Mouse (Mus musculus) retina, postnatal 7 days (tissue): ENCODE results near the gene Mettl8.

Experiments used
- DNase-seq: peaks from one replicate; pipeline ENCODE4 v3.0.0-alpha.2; 2012; ENCODE audit warnings: low read depth, low spot score

Mettl8 gene

DNA sequence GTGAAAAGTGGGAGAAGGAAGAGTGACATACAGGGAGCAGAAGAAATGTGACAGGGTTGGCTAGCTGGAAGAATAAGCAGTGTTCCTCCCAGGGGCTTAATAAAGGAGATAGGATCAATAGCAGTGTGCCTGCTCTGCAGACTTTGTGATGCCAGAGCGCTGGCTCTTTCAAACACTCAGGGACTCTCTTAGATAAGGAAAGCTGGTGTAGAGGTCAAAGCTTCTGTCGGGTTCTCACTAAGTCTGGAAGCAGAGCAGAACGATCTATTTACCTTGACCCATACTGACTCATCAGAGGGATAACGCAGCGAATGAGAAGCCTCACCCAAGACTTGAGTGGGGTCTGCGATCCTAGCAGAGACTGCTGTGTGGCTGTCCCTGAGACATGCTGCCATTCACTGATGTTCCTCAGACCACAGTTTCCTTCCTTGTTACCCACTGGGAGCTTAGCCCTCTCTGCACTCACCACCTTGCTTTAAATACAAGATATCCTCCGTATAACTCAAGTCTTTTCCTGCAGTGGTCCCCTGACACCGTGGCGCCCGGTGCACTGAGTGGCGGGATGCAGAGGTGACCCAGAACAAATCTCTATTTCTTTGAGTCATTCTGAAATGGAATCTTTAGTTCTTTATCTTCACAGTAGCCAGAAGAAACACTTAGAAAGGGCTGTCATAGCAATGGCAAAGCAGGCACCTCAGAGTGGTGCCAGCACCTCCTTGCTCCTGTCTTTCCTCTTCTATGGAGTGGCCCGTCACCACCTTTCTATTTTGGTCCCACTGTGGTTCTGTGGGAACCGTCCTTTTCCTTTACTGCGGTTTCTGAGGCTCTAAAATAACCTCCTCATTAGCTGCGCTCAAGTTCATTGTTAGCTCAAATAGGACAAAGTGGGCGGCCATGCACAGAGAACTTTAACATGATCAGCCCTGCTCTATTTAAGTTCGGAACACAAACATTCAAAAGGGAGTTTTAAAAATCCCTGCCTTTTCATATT, 65.9 kb downstream of the Mettl8 start:
- DNase-seq = no peak

DNA sequence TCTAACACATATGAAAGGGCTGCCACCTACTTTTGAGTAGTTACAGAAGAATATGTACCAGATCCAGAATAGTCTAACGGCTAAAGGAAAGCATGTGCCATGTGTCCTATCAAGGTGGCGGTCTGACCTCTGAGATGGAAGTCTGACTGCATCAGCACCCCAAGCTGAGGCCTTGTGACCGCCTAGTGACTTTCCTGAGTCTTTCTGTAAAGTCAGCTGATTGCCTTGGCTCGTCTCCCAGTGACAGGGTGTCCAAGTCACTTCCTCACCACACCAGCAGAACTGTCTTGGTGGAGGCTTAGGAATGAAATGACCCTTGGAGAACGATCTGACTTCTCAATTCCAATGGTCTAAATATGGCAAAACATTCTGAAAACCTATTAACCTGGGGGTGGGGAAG, 77.1 kb downstream of the Mettl8 start:
- DNase-seq = no peak

DNA sequence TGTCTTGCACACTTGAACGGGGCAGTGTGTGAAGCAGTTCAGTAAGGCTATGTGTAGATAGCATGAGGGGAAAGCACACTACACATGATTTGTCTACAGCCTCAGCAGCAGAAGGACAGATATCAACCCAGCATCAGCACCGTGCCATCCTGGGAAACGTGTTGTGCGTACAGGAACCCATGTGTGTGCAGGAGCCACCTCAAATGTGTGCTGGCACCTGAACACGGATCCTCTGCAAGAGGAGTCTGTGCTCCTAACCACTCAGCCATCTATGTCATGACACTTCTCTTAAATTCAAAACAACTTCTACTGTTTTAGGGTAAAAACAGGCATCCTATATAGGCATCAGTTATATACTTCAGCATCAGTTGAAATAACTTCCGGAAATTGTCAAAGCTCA, 80.6 kb downstream of the Mettl8 start:
- DNase-seq = no peak

DNA sequence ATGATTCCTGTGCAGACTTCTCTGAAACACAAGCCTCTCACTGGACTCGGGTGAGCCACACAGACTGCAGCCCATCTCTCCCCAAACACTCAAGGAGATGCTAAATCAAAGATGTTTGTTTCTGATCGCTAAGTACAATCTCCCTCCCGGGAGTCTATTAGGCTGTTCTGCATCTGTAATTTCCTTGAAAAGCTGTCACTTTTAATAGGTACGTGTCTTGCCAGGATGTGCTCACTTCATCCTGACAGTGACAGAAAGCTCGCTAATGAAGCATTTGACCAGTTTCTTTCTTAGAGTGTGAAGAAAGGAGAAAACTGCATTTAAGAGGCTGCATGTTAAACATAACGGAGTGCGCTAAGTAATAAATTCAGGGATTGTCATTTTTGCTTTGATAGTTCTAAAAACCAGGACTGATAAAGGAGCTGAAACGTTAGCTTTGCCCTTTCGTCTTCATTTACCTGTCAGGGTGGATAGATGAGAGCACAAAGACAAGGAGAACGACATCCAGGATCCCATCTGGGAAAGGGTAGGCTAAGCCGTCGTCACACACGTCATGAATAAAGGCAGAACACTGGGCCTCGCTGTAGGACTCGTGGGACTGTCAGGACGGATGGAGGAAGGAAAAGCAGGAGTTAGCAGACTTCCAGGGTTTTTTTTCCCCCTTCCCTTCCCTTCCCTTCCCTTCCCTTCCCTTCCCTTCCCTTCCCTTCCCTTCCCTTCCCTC, 82.4 kb downstream of the Mettl8 start:
- no peak for DNase-seq

DNA sequence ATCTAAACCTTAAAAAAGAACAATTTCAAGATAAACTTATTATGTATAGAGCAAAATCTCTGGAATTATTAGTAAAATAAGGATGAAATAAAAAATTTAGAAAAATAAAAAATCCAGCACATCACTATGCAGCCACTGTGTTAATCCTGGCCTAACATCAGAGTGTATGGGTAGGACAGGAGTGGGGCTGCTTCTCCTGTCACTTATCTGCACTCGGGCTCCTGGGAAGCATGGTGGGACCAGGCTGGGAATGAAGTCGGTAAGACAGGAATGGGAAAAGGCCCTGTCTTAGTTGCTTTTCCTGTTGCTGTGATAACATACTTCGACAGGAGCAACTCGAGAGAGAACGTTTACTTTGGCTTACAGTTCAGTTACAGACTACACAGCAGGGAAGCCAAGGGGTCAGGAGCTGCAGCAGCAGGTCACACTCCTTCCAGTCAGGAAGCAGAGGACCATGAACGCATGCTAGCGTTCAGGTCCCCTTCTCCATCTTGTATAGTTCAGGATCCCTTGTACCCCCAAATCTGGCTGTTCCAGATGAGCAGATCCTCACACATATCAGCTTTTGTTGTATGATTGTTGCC, 85.1 kb downstream of the Mettl8 start:
- DNase-seq = no peak

DNA sequence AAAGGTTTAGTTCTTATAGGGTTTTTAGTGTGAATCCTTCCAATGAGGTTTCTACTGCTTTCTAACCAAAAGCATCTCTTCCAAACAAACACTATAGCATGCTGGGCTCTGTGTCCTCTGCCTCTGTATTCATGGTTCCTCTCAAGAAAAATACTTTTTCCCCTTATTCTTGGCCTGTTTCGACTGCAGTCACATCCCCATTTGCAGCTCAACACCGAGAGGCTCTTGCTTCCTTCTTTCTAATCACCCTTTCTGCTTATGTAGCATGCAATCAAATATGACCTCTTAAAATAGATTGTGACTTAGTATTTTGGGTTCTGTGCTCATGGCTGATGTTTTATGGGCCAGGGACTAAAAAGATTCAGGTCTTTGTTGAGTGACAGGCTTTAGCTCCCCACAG, 87.1 kb downstream of the Mettl8 start:
- DNase-seq = no peak

DNA sequence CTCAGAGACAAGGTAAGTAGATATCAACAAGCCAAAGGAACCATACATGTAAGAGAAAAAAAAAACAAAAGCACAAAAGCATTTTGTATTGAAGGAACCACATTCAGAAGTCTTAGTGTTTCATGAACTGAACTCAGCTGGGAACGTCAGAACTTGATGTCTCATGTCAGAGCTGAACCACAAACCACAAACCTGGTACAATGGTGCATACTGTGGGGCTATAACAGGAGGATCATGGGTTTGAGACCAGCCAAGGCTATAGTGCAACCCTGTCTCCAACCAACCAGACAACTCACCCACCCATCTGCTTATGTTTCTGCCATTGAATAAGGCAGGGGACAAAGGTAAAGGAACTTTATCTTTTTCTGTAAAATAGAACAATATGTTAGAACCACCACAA, 88.2 kb downstream of the Mettl8 start:
- no peak for DNase-seq

DNA sequence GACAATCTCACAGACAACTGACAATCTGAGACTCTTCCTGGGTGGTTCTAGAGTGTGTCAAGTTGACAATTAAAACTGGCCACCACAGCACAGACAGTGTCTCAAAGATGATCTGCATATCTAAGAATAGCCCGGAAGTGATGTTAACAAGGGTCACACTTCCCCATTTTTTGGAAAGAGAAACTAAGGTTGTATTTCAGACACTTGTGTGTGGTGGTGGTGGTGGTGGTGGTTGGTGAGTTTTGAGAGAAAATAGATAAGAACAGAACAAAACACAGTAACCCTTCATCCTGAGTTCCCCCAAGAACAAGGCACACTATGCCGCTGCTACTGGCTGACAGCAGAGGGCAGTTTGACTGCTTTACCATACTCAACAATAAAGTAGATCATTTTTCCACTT, 90.6 kb downstream of the Mettl8 start:
- no peak for DNase-seq

DNA sequence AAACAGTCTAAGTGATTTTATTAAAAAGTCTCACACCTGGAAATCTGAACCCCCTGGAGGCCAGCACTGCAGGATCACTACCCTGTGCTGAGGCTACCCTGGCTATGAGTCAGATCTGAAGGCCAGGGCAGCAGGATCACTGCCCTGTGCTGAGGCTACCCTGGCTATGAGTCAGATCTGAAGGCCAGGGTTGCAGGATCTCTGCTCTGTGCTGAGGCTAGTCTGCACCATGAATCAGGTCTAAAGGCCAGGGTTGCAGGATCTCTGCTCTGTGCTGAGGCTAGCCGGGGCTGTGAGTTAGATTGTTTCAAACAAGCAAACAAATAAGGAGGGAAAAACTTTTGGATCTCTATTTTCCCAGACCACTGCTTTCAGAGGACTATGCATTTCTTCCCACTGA, 92.5 kb downstream of the Mettl8 start:
- DNase-seq = no peak

DNA sequence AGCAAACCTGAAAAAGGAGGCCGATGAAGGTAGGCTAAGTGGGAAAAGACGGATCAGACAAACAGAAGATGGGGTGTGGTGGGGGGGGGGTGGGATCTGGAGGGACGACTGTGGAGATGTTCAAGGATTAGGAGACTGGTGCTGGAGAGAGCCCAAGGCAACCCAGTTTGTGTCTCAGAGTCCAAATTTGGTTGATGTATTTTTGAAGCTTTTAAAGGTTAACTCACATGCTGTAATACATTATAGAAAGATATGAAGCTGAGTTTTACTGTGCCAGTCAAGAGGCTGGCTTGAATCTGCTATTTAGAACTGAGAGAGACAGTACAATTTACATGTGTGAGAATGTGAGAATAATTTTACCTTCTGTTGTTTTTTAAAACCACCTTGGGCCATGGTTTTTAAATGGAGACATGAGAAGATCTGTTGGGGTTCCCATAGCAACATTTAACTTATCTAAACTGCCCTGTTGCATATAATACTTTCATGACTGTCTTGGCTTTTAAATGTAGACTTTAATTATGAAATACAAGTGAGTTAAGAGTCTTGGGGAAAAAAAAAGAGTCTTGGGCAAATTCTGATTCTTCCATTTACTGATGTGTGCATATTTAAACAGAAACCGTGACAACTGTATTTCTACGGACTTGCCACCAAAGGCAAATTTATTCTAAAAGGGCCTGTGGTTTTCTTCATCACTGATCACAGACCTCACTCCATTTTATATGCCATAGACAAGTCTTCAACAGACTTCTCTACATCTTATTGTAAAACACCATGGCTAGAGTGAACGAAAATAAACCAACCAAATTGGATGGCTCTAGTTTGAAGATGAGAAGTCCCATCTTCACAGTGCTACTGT, 94.1 kb downstream of the Mettl8 start:
- no peak for DNase-seq

DNA sequence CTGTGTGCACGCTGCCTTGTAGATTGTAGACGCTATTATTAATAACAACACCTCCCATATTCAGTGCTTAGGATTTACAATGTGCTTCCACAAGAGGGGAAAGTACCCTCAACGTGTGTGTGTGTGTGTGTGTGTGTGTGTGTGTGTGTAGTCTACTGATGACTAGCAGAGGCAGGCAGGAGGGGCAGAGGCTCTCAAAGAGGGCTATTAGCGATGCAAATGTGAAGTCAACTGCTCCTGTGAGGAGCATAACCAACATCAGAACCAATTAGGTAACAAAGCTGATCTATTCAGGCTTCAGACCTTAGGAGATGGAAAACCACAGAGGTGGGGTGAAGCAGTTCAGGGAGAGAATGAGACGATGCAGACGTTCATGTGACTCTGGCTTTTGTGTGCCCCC, 95.3 kb downstream of the Mettl8 start:
- DNase-seq = no peak

DNA sequence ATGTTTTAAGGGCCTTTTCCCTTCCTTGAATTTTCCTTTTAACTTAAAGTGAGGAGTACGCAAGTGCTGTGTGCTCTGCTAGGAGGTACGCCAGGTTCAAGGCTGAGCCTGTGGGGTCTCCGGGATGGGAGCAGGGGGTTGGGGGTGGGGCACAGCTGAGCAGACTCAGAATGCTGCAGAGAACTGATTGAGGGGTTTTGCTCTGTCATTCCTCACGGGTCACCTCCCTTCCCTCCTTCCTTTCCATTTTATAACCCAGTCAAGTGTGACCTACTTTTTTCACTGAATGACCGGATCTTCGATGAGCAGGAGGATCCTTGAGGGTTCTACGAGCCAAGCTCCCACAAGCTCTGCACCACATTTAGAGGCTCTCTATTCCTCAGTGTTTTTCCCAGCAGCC, 96.0 kb downstream of the Mettl8 start:
- DNase-seq = no peak

DNA sequence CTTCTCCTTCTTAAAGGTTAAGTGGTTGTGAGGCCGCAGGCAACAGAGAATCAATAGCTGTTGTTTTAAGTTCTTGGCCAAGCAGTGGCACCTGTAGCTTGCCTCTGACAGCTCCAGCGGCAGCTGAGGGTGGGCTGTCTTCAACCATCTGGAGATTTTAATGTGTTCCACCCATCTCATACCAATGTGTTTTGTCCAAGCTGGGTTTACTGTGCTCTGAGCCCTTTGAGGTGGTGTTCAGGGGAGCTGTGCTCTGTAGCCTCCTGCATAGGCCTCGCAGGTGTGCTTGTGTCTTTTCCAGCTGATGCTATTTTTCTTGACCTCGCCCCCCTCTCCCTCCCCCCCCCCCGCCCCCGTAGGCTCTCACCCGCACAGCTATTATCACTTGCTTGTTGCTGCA, 96.8 kb downstream of the Mettl8 start:
- DNase-seq = no peak

DNA sequence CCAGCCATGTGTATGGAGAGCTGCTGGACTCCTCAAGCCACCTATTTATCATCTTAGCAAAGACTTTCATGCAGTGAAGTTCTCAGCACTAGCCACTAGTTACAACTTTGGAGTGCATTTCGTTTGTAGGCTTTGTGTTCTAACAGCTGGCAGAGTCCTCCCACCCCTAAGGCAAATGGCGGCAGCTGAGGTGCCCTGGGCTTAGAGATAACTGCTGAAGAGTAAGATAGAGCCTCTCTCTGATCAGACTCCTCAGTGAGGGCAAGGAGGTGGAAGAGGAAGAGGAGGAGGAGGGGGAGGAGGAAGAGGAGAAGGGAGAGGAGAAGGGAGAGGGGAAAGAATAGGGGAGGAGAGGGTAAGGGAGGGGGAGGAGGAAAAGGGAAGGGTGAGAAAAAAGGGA, 101.8 kb downstream of the Mettl8 start:
- DNase-seq = no peak

DNA sequence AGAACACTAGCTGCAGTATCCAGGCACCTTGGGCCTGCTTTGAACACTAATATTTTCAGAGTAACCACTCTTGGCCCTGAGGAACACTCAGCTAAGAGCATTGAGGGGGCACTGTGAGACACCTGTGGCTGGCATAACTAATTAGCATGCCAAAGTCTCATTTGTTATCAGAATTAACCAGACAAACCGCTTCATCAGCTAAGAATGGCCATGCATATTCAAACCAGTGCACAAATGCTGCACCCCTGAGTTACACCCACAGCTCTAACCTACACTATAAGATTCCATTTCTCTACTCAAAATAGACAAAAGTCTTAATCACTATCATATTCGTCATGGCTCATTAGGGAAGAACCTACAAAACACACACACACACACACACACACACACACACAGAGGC, 103.4 kb downstream of the Mettl8 start:
- no peak for DNase-seq

DNA sequence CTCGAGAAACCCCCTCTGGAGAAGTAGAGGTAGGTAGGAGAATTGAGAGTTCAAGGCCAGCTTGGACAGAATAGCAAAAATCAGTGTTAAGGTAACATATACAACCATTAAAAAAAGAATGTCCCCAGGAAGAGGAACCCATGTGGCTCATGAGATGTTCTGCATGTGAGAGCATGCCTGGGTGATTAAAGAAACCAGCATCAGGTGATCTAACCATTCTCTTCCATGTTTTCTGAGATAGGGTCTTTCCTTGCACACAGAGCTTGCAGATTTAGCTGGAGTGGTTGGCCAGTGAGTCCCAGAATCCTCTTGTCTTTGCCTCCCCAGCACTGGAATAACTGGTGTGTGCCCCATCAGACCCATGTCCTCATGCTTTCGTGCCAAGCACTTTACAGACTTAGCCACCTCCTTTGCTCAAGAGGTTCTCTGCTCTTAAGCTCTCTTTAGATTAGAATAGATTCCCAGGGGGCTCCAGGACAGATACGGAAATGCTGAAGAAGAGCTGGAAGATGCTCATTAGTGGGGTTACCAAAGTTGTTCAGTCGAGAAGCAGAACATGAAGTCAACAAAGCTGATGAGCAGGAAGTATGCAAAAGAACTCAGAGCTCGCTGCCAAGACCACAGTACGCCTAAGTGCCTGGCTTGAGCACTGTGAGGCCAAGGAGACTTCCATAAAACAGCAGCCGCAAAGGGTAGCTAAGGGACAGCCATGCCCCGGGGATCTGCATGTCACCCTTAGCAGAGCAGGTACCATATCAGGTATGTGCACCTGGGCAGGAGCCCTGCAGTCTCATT, 110.7 kb downstream of the Mettl8 start:
- no peak for DNase-seq

DNA sequence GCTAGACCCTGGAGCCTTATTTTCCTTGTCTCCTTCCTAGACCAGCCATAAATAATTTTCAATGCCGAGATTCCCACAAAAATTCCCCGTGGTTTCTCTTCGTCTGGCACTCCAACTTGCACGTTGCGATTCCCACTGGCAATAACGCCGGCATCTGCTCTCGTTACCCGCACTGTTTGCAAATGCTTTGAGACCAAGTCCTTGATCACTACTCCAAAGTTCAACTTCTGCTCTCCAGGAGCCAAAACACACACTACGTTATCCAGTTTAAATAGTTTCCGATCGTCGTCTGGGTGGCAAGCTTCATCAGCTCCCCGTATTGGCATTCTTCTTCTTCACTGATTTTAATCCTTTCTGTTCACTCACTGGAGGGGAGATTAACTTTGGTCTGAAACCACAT, 114.6 kb downstream of the Mettl8 start:
- DNase-seq = no peak

DNA sequence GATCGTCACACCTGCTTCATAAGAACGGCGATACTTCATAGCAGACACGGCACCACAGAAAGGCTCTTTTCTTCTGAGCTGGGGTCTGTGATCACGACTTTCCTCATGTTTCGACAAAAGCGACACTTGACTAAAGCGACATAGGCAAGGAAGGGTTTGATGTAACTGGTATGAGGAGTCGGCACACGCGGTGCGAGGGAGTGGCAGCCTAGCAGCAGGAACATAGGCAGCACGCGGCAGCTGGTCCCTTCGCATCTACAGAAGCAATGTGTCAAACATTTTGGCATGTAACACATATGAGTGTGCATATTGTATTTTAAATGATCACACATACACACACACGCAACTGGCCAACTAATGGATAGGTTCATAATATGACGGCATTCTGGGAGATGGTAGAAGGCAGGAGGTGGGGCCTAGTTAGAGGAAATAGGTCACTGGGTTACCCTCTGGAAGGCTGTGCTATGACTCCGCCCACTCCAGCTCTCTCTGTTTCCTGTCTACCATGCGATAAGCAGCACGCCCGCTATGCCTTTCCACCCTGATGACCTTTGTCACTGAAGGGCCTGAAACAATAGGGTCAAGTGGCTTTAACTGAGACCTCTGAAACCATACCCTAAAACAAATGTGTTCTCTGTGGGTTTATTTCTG, 116.4 kb downstream of the Mettl8 start:
- DNase-seq = no peak

DNA sequence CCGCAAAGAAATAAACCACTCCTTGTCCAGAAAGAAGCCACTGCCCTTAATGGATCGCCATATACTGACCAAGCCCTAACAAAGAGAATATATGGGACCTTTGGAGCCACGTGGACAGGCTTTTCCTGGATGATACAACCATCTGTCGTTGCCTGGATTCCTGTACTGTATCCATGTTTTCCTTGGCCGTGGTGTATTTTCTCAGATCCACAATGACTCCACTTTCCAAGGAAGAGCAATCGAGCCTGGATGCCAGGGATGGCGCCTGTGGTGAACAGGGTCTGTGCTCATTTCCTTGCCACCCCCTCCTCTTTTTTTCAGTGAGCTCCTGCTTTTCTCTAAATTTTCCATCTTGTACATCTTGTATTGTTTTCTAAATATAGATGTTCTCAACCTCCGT, 120.6 kb downstream of the Mettl8 start:
- DNase-seq = no peak

DNA sequence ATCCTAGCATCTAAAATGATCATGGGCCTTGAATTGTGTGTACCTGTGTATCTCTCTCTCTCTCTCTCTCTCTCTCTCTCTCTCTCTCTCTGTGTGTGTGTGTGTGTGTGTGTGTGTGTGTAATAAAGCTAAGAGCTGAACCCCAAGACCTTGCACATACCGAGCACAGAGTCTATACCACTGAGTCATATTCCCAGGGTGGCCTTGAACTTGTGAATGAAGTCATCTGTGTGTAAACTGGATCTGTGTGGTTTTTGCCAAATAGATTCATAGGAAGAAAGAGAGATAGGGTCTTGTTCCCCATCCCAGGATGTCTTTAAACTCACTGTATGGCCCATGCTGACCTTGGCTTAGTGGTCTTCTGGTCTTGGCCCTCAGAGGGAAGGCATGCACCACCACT, 121.9 kb downstream of the Mettl8 start:
- no peak for DNase-seq
